Mouse (Mus musculus) liver, postnatal 0 days (tissue): ENCODE results near the gene Ctbs. TPM values are rescaled to one million over a fixed set of nuclear protein-coding genes. Genes with fewer than 3 reads are reported as not detected.
A peak's percentile ranks its signal among the peaks of the same experiment; 100 is the strongest.

Experiments
- ATAC-seq: fragments of 200-750 bp; cut with Nextera tagmentation; 2 replicates; pipeline ENCODE4 v1.8.0; 2017; ENCODE audit warnings: mild to moderate bottlenecking, moderate library complexity
- DNase-seq: peaks from one replicate; pipeline ENCODE4 v3.0.0-alpha.2; 2016
- H3K27ac ChIP-seq: fragments of 300-500 bp; sonication (generic); 2 replicates; pipeline ENCODE4 v1.5.1; 2014; ENCODE audit warnings: antibody characterized with exemption, moderate library complexity, mild to moderate bottlenecking, low read depth
- H3K27me3 ChIP-seq: fragments of 300-500 bp; sonication (generic); 2 replicates; pipeline ENCODE4 v1.6.1; 2014; ENCODE audit warnings: low read length, control low read depth, mixed read lengths; ENCODE audit not compliant: insufficient read depth
- H3K36me3 ChIP-seq: fragments of 300-500 bp; sonication (generic); replicated peaks from 2 replicates; pipeline ENCODE4 v1.6.1; 2014; ENCODE audit warnings: mild to moderate bottlenecking, control low read depth, low read length, moderate library complexity, mixed read lengths; ENCODE audit not compliant: insufficient read depth
- H3K4me1 ChIP-seq: fragments of 300-500 bp; sonication (generic); 2 replicates; pipeline ENCODE4 v1.6.1; 2014; ENCODE audit warnings: antibody characterized with exemption, mild to moderate bottlenecking, control low read depth; ENCODE audit not compliant: insufficient read depth
- H3K4me2 ChIP-seq: fragments of 300-500 bp; sonication (generic); 2 replicates; pipeline ENCODE4 v1.6.1; 2014; ENCODE audit warnings: low read depth, mild to moderate bottlenecking, low read length, moderate library complexity, mixed read lengths
- H3K4me3 ChIP-seq: fragments of 300-500 bp; sonication (generic); 2 replicates; pipeline ENCODE4 v1.5.1; 2014; ENCODE audit warnings: low read depth, low read length
- H3K9ac ChIP-seq: fragments of 300-500 bp; sonication (generic); replicated peaks from 2 replicates; pipeline ENCODE4 v1.6.1; 2014; ENCODE audit warnings: mild to moderate bottlenecking, moderate library complexity
- H3K9me3 ChIP-seq: fragments of 300-500 bp; sonication (generic); 2 replicates; pipeline ENCODE4 v1.6.1; 2016; ENCODE audit warnings: mild to moderate bottlenecking, control low read depth, low read length, mixed read lengths
- CTCF ChIP-seq: sonication (generic); IDR thresholded peaks from 2 replicates; pipeline ENCODE4 v1.5.1; 2016; ENCODE audit warnings: antibody characterized with exemption, low read depth
- EP300 ChIP-seq: IDR thresholded peaks from 2 replicates; pipeline ENCODE4 v1.6.1; 2016; ENCODE audit warnings: antibody characterized with exemption, low read depth, mild to moderate bottlenecking
- WGBS: fragments of 180-500 bp; shearing (Covaris S2); extraction: QIAGEN DNeasy Blood & Tissue Kit; methylation state at CpG from one replicate; pipeline ENCODE4 v1.1.7; 2014; ENCODE audit not compliant: insufficient replicate concordance; 5-methylcytosine and 5-hydroxymethylcytosine counted together
- polyA plus RNA-seq: library from polyadenylated mRNA; unstranded; fragments of >200 nt; fragmentation: Nextera tagmentation; extraction: Ambion mirVana; gene quantifications from 2 replicates; pipeline ENCODE4 v1.2.1, GENCODE M21; 2015

Ctbs gene
- polyA plus RNA-seq, 1 experiment from 2014 or later, result 9.9 TPM

GRCm38 (mm10) chr3:146444880-146445279, 4.7 kb upstream of the Ctbs start:
- TF ChIP-seq CTCF (no peak), EP300 (no peak)
- Histone ChIP-seq H3K36me3 (peaks cover 12% of the 10 kb centered on the region), H3K9me3 (no peaks in the 10 kb centered on the region), H3K4me2 (no peak overlapping the region), H3K4me1 (0 out of 2 replicates have a peak, but pooled peaks cover 1% of the 10 kb centered on the region), H3K27ac (peak overlapping the region; percentile 49; the same call in 1 of the 2 replicates), H3K4me3 (0 out of 2 replicates have a peak overlapping the region, but pooled peaks have one; percentile 2), H3K27me3 (no peaks in the 10 kb centered on the region), H3K9ac (no peak overlapping the region)
- ATAC-seq (peak; percentile 46), DNase-seq (peak; percentile 37)
- WGBS, result 69% methylated on average over 7 of the region's 7 CpGs

GRCm38 (mm10) chr3:146447156-146447555, 2.4 kb upstream of the Ctbs start:
- Histone ChIP-seq H3K36me3 (peaks cover 5% of the 10 kb centered on the region; the same call in 1 of the 2 replicates), H3K27me3 (no peaks in the 10 kb centered on the region)
- no peak for DNase-seq

GRCm38 (mm10) chr3:146447598-146447997, 2.0 kb upstream of the Ctbs start:
- Histone ChIP-seq H3K27me3 (no peaks in the 10 kb centered on the region), H3K27ac (no peak overlapping the region), H3K4me1 (peaks cover 9% of the 10 kb centered on the region), H3K9ac (no peak overlapping the region), H3K4me3 (no peak overlapping the region), H3K36me3 (0 out of 2 replicates have a peak, but pooled peaks cover under 1% of the 10 kb centered on the region), H3K4me2 (no peak overlapping the region), H3K9me3 (no peaks in the 10 kb centered on the region)
- ATAC-seq (no peak), DNase-seq (no peak)
- 86% methylated on average over 3 of the region's 3 CpGs for WGBS
- TF ChIP-seq EP300 (no peak), CTCF (no peak)

More at GRCm38 (mm10) chr3:146447156-146447555, 2.4 kb upstream of the Ctbs start:
- H3K27ac ChIP-seq, result no peak overlapping the region
- ATAC-seq, result no peak
- no peaks in the 10 kb centered on the region for H3K9me3 ChIP-seq
- TF ChIP-seq CTCF (no peak), EP300 (no peak)
- peaks cover 9% of the 10 kb centered on the region for H3K4me1 ChIP-seq
- H3K4me3 ChIP-seq, result no peak overlapping the region
- H3K4me2 ChIP-seq, result no peak overlapping the region
- H3K9ac ChIP-seq, result no peak overlapping the region
- 90% methylated on average over 5 of the region's 5 CpGs for WGBS

GRCm38 (mm10) chr3:146448372-146448771, 1.2 kb upstream of the Ctbs start:
- TF ChIP-seq CTCF, result no peak
- TF ChIP-seq EP300, result no peak
- 67% methylated on average over 10 of the region's 10 CpGs for WGBS
- H3K36me3 ChIP-seq, result no peaks in the 10 kb centered on the region
- no peak overlapping the region for H3K27ac ChIP-seq
- DNase-seq (no peak), ATAC-seq (no peak)
- H3K27me3 ChIP-seq, result no peaks in the 10 kb centered on the region
- no peaks in the 10 kb centered on the region for H3K9me3 ChIP-seq
- H3K9ac ChIP-seq, result no peak overlapping the region
- H3K4me1 ChIP-seq, result peaks cover 9% of the 10 kb centered on the region
- no peak overlapping the region for H3K4me2 ChIP-seq
- H3K4me3 ChIP-seq, result no peak overlapping the region

GRCm38 (mm10) chr3:146448969-146449368, 626 bp upstream of the Ctbs start:
- TF ChIP-seq EP300 (no peak), CTCF (no peak)
- ATAC-seq, result no peak

GRCm38 (mm10) chr3:146450371-146450841, 811 bp downstream of the Ctbs start:
- under 1% methylated on average over 29 of the region's 29 CpGs for WGBS
- Histone ChIP-seq H3K9ac (peak overlapping the region; percentile 83), H3K27me3 (no peaks in the 10 kb centered on the region), H3K4me2 (peak overlapping the region; percentile 84), H3K36me3 (0 out of 2 replicates have a peak, but pooled peaks cover under 1% of the 10 kb centered on the region), H3K4me3 (peak overlapping the region; percentile 59), H3K27ac (peak overlapping the region; percentile 93), H3K9me3 (no peaks in the 10 kb centered on the region), H3K4me1 (peaks cover 9% of the 10 kb centered on the region)
- peak; percentile 95 for DNase-seq
- TF ChIP-seq CTCF, result peak; percentile 67
- TF ChIP-seq EP300, result no peak
- peak; percentile 99 for ATAC-seq

More at GRCm38 (mm10) chr3:146448969-146449368, 626 bp upstream of the Ctbs start:
- 54% methylated on average over 6 of the region's 6 CpGs for WGBS
- Histone ChIP-seq H3K27ac (no peak overlapping the region), H3K36me3 (no peaks in the 10 kb centered on the region), H3K27me3 (no peaks in the 10 kb centered on the region), H3K4me2 (no peak overlapping the region), H3K4me3 (no peak overlapping the region), H3K9me3 (no peaks in the 10 kb centered on the region), H3K9ac (no peak overlapping the region), H3K4me1 (peaks cover 9% of the 10 kb centered on the region)
- no peak for DNase-seq
